Mouse (Mus musculus): ENCODE measurements around the gene Sdhaf4.
"Not testable (repeated sequence)": the region's sequence is repeated elsewhere in the genome, so short reads cannot be mapped to it uniquely, and the experiment has no call there.

Gene Sdhaf4

DNA sequence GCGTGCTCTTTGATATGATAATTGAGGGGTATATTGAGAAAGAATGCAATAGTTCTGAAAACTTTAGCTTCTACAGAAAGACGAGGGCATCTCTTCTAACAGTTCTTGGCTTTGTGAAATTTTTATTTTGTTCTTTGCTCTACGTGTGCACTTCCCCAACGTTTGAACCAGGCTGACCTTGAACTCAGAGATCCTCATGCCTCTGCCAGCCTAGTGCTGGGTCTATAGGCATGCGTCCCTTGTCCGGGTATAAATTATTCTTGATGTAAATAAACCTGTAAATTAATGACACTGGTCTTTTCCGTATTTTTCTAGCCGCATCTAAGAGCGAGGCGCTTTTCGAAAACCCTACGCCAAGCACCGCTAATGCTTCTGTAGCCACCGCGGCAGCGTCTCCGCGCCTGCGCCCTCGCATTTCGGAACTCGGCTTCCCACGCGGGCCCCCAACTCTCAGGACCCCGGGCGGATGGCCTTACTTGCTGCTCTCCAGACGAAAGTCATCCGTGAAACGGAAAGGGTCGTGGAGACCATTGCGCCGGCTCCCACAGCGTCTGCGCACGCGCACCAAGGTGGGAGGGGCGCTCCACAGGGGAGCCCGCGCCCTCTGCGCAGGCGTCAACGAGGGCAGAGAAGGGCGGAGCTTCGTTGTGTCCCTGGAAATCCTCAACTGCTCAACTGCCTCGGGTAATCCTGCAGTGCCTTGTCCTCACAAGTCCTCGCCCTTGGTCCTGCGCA is at the start of gene Sdhaf4:
Sdhaf4 (minus strand) TSS at position 587 of the 735 bp plus-strand sequence.
- peak; percentile 94 for DNase-seq

DNA sequence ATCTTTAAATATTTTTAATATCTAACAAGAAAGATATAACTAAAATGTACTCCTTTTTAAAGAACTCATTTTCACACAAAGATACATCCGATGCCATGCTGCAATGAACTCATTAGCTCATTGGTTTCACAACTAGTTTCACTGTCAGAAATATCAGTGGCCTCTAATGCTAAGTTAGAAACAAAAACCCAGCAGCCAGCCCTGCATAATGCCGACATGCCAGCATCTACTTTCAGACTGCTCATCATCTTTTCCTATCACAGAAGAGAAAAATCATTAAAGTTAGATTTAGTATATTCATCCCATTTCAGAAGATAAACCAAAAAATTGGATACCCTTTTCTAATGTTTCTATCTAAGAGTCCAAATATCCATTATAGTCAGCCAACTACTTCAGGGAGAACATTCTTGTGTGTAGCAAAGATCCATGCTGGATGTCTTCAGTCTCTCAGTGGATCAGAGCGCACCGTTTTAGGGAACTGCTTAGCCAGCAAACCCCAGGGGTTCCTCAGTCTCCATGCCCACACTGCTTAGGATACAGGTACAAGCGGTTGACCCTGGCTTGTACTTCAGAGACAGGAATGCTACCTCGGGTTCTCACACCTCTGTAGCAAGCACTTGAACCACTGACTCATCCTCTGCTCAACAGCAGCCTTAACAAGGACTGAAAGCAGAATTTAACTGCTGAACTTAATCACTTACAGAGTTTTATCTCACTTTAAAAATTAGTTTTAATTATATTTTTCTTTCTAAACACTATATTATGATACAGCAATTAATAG is 41.5 kb upstream of the Sdhaf4 start:
- no peak for DNase-seq

DNA sequence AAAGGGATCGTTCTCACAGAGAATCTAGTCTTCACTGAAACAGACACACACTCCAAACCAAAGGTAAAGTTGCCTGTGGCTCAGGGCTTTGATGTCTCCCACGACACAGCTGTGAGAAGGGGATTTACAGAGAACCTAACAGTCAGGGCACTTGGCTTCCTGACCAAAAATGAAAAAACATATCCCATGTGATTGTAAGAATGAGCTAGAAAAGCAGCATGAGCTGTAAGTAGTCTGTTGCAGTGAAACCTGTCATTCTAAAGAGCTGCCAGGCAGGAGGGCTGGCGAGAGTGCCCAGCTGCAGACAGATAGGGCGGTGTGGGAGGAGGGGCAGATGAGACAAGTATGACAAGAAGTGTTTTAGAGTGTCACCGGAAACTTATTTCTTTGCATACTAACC is 40.2 kb upstream of the Sdhaf4 start:
- DNase-seq = peak; percentile 39 to 62

DNA sequence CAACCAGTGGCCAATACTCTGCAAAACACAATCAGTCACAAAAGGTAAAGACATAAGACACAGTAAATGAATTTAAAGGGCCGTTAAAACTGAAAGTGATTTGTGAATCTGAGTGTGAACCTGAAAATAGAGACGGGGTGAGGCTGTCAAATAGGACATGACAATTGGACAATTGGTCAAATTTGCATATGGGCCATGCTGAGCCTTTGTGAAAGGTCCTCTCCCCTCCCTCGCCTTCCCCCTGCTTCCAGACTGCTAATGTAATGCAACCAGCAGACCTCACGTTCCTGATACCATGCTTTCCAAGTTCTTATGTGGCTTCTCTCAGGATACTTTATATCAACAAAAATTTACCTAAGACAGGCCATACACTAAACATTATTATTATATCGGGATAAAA is 37.6 kb upstream of the Sdhaf4 start:
- DNase-seq = no peak

DNA sequence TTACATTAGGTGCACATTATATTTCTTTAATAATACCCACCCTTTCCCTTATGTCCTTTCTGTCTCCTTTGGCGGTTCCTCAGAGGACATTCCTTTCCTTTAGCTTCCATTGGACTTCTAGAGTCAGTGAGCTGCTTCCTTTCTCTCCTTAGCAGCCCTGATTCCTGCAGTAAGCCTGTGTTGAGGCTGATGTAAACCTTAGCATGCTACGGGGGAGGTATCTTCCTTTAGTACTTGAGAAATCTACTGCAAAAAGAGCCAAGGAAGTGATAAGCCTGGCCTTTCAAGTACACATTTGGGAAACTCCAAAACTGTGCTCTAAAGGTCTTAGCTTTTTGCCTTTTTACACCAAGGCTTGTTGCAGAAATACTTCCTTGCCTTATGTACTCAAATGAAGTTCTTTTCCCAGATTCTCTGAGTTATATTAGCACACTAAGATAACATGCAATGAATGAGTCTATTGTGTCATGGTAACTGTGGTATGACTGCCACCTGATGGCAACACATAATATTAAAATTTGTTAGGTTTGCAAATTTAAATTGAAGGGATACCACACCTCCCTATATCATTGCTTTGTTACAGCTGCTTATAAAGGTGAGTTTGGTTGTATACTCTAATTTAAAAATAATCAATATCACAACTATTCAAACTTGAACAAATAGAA is 28.4 kb upstream of the Sdhaf4 start:
- no peak for DNase-seq

DNA sequence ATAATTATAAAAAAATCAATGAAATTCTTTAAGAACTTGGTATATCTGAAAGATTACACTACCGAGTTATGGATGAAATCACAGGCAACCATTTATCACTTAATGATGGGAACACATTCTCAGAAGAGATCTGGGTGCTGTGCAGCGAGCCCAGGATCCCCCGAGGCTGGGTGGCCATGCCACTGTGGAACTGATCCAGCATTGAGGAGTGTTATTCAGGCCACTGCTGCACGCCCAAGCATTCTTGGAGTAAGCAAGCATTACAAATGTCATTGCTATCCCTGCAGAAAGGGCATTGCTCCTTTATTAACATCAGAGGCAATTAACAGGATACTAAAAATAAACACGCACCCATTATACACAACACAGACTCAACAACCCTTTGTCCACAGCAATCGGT is 5.4 kb upstream of the Sdhaf4 start:
- no peak for DNase-seq

DNA sequence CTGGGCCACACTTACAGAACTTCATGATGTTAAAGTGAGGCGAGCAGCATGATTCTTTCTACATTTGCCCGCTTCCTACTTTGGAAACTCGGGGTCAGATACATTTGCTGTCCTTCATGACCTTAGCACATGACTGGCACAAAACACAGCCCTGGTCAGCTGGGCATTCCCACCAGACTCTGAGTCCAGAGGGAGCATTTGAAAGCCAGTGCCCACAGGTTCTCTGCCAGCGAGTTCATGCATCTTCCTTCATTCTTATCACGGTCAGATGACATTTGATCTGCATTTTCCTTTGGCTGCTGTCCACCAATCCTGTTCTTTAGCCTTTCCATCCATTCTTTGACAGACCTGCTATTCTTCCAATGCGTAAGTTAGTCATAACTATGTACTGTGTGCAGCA is 4.6 kb upstream of the Sdhaf4 start:
- no peak for DNase-seq

DNA sequence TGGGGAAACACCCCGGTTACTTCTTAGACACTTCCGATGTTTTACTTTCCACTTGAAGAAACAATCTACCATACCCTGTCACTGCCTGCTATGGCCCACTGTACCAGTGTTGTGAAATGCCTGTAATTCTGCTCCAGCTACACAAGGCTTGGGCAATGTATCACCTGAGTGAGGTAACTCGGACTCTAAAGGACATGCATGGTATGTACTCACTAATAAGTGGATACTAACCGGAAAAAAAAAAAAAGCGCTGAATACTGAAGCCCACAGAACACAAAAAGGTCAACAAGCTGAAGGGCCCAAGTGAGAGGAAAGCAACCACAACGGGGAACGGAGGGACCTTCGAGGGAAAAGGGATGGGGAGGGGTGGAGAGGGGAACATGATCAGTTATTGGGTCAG is 2.2 kb upstream of the Sdhaf4 start:
- no peak for DNase-seq

DNA sequence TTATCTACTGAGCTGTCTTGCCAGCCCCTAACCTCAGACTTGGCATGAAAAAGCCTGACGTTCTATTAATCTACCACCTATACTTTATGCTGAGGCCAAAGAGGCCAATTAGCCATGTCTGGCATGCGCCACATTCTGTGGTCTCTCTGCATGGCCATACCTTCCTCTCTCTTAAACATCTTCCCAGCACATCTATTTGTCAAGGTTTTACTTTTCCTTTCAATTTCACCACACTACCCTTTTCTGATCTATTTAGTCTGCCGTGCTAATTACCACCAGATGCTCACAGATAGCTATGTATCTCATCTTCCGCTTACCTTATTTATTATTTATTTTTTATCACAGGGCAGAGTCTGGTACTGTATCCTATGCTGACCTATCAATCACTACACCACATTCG is 6.1 kb downstream of the Sdhaf4 start:
- DNase-seq = no peak

DNA sequence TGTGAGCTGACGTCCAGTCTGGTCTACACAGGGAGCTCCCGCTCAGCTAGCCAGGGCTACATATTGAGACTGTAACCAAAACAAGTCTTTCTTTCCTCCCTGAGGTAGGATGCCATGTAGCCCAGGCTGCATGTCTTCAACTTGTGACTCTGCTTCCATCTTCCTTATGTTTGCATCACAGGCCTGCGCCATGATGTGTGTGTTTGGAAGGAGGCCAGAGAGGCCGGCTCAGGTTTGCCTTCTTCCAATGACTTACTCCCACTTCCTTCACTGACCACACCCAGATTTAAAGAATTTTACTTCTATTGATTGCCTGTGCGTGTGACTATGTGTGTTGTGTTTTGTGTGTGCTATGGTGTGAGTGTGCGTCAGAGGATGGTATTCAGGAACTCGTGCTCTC is 6.6 kb downstream of the Sdhaf4 start:
- no peak for DNase-seq

DNA sequence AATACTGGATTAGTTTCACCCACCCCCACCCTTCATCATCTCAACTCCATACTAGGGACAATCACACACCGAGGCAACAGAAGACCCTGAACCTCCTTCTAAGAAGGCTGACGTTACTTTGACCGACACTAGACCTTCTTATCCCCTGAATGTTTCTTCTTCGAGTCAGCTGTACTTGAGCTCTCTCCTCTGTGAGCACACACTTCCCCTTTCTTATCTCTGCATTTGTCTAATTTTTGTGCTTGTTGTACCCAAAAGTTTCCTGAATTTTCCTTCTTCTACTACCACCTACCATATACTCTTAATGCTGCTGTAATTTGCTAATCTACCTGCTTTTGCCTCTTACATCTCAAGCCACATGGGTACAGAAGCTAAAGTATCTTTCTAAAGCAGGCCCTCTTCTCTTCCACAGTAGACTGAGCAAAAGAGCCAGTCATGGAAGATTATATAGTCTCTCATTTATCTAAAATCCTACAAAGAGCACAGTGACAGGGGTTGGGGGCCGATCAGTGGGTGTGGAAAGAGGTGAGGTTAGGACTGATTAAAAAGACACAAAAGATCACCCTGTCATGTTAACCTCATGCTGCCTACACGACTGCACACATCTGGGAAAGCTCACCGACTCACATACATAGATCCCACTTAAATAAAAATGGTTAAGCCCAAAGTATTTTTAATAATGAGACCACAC is 7.2 kb downstream of the Sdhaf4 start:
- DNase-seq = no peak

DNA sequence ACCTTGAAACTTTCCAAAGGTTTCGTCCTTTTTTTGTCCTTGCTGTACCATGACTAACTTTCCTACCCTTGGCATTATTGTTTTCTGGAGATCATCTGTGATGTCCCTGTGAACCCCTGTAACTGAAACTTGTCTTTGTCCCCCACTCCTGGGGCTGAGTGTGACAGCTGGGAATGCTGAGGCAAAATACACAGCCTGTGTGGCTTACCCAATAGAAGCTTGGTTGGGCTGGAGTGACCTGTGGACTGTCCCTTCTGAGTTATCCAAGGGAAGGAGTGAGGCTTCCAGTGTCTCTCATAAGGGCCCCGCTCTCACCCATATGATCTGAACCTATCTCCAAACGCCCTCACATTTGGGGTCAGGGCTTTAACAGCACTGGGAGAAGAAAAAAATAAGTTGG is 8.0 kb downstream of the Sdhaf4 start:
- no peak for DNase-seq

DNA sequence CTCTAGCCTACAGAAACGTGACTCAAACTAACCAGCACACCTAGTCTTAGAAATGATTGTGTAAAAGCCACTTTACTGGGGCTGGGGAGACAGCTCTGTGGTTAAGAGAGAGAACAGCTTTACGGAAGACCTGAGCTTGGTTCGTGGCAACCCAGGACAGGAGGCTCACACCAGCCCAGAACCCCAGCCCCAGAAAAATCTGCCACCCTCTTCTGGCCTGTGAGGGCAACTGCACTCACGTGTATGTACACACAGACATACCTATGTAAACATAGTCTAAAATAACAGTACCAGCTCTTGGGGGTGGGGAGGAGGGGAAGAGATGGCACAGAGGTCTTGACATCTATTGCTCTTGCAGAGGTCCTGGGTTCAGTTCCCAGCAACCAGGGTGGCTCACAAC is 10.0 kb downstream of the Sdhaf4 start:
- no peak for DNase-seq

DNA sequence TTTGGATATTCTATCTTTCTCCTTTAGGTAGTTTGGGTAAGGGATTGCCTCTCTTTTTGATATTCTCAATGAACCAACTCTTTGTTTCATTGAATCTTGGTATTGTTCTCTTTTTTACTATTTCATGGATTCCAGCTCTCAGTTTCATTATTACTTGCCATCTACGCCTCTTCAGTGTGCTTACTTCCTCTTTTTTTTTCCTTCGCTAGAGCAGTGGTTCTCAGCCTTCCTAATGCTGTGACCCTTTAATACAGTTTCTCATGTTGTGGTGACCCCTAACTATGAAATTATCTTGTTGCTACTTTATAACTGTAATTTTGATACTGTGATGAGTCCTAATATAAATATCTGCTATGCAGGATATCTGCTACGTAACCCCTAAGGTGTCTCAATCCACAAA is 22.3 kb downstream of the Sdhaf4 start:
- DNase-seq = no peak

DNA sequence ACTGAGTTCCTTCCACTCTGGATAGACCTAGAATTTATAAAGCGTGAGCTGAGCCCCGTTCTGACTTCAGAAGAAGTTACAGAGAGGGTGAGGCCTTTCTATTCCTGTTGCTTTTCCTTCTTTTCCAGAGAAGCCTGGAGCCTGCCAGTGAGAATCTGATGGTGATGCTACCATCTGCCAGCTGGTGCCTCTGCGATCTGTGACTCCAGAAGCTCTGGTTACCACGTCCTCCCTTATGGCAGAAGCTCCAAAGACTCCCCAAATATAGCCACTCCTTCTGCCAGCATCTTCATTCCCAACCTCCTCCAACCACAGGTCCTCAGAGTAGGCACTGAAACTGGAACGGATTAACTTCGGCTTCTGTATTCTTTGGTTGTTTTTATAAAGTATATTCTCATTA is 27.2 kb downstream of the Sdhaf4 start:
- DNase-seq = no peak

DNA sequence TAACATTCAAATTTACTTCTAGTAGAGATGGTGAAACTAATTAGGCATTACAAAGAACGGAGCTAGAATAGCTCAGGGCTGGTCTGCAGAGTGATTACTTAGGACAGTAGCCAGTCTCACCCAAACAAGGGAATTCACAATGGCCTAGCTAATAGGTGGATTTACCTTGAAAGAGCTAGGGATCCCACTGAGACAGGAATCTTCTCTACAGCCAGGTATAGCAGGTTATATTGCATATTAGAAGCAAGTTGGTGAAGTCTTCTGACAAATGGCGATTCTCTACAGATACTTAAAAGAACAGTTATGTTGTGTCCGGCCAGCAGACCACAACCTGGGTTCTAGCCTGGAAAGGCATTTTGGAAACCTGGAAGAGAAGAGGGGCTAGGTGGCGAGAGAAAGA is 34.3 kb downstream of the Sdhaf4 start:
- not testable (repeated sequence) for DNase-seq

DNA sequence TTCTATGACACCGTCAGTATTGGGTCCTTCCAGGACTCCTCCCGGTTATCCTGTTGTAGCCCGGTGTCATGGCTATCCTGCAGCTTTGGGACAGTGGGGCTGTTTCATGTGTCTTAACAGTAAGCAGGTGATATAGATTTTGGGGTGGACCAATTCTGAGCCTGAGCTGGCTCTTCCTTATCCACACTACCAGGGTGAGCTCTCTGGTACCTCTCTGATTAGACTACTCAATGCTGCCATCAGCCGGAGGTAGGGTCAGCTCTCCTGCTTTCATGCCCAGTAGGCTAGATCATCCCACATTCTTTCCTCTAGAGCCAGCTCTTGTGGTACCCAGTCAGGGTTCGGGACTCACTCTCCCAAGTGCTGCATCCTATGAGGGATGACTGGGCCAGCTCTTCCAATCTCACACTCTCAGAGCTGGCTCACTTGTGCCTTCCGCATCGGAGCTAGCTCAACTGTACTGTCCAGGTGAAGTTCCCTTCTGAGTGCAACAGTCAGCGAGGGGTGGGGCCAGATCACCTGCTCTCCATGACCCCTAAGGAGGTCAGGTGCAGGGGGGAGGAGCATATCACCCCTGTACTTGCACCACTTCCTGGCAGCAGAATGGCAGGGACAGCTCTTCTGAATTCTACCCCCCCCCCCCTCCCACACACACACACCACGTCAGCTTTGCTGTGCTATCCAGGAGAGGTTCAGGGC is 37.3 kb downstream of the Sdhaf4 start:
- no peak for DNase-seq

DNA sequence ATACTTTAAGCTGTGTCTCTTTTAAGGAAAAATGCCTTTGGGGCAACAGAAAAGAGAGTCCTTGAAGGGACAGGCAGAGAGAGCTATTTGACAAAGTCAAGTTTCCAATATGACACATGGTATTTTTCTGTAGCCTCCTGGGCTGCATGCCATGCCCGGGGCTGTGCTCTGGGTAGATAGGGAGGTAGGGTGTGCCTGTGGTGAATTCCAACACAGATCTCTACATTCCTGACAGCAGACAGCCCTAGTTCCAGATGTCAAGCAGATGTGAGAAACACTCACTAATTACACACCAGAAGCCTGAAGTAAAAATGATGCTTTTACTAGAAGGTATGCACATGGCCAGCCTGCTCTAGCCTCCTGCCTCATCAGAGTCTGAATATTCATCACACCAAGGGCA is 39.2 kb downstream of the Sdhaf4 start:
- no peak for DNase-seq

DNA sequence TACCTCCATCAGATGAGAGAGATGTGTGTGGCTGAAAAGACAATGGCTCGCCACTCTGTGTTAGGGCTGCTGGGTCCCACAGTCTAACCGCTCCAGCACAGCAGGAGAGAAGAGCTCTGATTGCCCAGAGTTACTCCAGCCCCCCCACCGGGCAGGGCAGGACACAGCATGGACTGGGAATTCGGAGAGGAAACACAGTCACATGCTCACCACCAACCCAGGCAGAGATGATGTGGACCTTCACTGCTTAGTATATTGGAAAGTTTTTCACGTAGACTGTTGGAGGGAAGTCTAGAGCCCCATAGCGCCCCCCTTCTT is 46.1 kb downstream of the Sdhaf4 start:
- no peak for DNase-seq

DNA sequence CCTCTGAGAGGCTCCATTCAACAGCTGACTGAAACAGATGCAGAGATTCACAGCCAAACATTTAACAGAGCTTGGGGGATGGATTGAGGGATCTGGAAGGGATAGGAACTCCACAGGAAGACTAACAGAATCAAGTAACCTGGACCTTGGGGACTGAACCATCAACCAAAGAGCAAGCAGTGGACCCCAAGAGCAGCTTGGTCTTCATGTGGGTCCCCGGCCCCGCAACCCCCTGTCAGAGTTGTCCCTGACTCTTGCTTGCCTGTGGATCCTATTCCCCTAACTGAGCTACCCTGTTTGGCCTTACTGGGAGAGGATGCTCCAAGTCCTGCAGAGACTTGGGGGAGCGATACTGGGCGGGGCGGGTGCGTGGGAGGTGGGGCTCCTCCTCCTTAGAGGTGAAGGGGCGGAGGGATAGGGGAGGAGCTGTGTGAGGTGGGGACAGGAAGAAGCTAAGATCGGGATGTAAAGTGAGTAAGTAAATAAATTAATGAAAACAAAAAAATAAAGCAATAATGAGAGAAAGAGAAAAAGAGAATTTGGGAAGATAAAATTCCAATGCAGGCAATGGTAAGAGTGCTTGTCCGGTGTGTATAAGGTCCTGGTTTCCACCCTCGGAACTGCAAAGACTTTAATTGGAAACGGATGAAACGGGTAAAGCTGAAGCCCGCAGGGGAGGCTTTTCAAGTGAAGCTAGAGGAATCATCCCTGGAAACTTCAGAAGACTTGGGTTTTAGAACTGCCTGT is 46.6 kb downstream of the Sdhaf4 start:
- DNase-seq = no peak

DNA sequence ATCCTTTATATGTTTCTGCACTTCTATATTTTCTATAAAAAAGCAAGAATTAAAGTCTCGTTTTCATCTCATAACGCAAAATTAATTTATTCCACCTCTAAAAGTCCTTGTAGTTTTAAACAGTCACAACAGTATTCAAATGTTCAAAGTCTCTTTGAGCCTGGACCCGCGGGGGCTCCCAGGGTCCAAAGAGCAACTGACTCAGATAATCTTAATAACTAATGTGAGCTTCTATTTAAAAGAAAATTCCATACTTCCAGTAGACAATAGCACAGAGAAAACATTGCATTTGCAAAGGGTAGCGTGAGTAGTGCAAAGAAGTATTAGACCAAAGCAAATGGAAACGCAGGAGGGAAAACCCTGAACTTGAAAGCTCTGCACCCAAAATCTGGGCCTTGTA is 47.4 kb downstream of the Sdhaf4 start:
- no peak for DNase-seq

DNA sequence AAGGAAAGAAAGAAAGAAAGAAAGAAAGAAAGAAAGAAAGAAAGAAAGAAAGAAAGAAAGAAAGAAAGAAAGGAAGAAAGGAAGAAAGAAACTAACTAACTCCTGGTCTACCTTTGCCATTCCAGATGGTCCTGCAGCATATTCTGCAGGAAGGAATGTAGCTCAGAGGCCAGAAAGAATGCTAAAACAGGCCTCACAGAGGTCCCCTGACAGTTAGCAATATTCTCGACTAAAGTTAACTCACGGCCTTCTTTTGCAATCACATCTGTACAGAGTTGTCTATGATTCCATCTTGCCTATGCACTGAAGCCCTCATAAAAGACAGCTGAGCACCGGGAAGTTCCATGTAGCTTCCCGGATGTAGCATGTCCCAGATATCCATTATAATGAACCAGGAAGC is 49.9 kb downstream of the Sdhaf4 start:
- no peak for DNase-seq
